Mouse (Mus musculus) CH12.LX (cell line): ENCODE measurements at regions not wholly inside any gene's neighbourhood (a gene's known extent, or its start where the extent isn't known, plus 50 kb on each side); places are given as distances from the start of the nearest gene placed in this dataset.

Experiments used
- CHD1 ChIP-seq: IDR thresholded peaks from 2 replicates; pipeline ENCODE4 v1.6.1; 2012; ENCODE audit warnings: low read depth, low read length, improper control_type of control experiment, inconsistent platforms
- CHD2 ChIP-seq: IDR thresholded peaks from 2 replicates; pipeline ENCODE4 v1.6.1; 2011; ENCODE audit warnings: low read length, improper control_type of control experiment
- CTCF ChIP-seq, 2 experiments: IDR thresholded peaks in 1 of 2; conservative IDR thresholded peaks in 1 of 2; 2 replicates each; pipeline ENCODE4 v1.5.1; 2011 to 2012; ENCODE audit warnings: low read depth in 2 of 2, low read length in 2 of 2, improper control_type of control experiment in 1 of 2, inconsistent platforms in 1 of 2, mild to moderate bottlenecking in 1 of 2, moderate library complexity in 1 of 2
- ELF1 ChIP-seq: IDR thresholded peaks from 2 replicates; pipeline ENCODE4 v1.6.1; 2014; ENCODE audit warnings: low read depth, mild to moderate bottlenecking, inconsistent platforms, low read length, improper control_type of control experiment
- EP300 ChIP-seq: IDR thresholded peaks from 2 replicates; pipeline ENCODE4 v1.6.1; 2011; ENCODE audit warnings: low read length, improper control_type of control experiment
- KAT2A ChIP-seq: IDR thresholded peaks from 2 replicates; pipeline ENCODE4 v1.6.1; 2012; ENCODE audit warnings: low read length, improper control_type of control experiment, inconsistent platforms; ENCODE audit not compliant: insufficient replicate concordance
- MAZ ChIP-seq: IDR thresholded peaks from 2 replicates; pipeline ENCODE4 v1.6.1; 2012; ENCODE audit warnings: low read depth, mild to moderate bottlenecking, inconsistent platforms, low read length, improper control_type of control experiment, moderate library complexity
- MXI1 ChIP-seq: IDR thresholded peaks from 2 replicates; pipeline ENCODE4 v1.6.1; 2011; ENCODE audit warnings: mild to moderate bottlenecking, low read depth, low read length, improper control_type of control experiment
- PAX5 ChIP-seq: IDR thresholded peaks from 2 replicates; pipeline ENCODE4 v1.6.1; 2012; ENCODE audit warnings: low read length, inconsistent platforms, mixed read lengths
- POLR2A ChIP-seq: IDR thresholded peaks from 2 replicates; pipeline ENCODE4 v1.6.1; 2011; ENCODE audit warnings: low read depth, mild to moderate bottlenecking, improper control_type of control experiment, low read length
- RCOR1 ChIP-seq: conservative IDR thresholded peaks from 2 replicates; pipeline ENCODE4 v1.6.1; 2012; ENCODE audit warnings: low read depth, mild to moderate bottlenecking, inconsistent platforms, low read length, improper control_type of control experiment
- ZKSCAN1 ChIP-seq: IDR thresholded peaks from 2 replicates; pipeline ENCODE4 v1.6.1; 2012; ENCODE audit warnings: low read depth, inconsistent platforms, low read length, improper control_type of control experiment, borderline replicate concordance
- ZMIZ1 ChIP-seq: IDR thresholded peaks from 2 replicates; pipeline ENCODE4 v1.6.1; 2012; ENCODE audit warnings: low read depth, mild to moderate bottlenecking, inconsistent platforms, low read length, improper control_type of control experiment
- ZNF384 ChIP-seq: IDR thresholded peaks from 2 replicates; pipeline ENCODE4 v1.6.1; 2012; ENCODE audit warnings: low read depth, low read length, improper control_type of control experiment, inconsistent platforms

- no peak for TF ChIP-seq CTCF (conservative IDR thresholded peaks at IDR 0.05 in 1 of 2, IDR thresholded peaks at IDR 0.05 in 1 of 2; ENCODE audit: low read depth in 2 of 2, low read length in 2 of 2)
- TF ChIP-seq POLR2A = no peak
- TF ChIP-seq KAT2A = no peak
- no peak for TF ChIP-seq ZMIZ1
- TF ChIP-seq ZNF384 = no peak
- TF ChIP-seq ELF1 = no peak
- no peak for TF ChIP-seq EP300
- TF ChIP-seq CHD1 = no peak
- no peak for TF ChIP-seq PAX5
- TF ChIP-seq CHD2 = no peak
- TF ChIP-seq RCOR1 = no peak
- no peak for TF ChIP-seq MAZ
- TF ChIP-seq MXI1 = no peak
- no peak for TF ChIP-seq ZKSCAN1
These were observed 61.4 kb upstream of the Arhgap5 start for GRCm38 (mm10) chr12:52442337-52442736.
